Mouse (Mus musculus) cortical plate, adult 2 months (tissue): Measurements from ENCODE around the gene Nusap1. TPM values are rescaled to one million over a fixed set of nuclear protein-coding genes. Genes with fewer than 3 reads are reported as not detected.

ENCODE experiments used
- H3K27ac ChIP-seq: fragments of 200-500 bp; 2 replicates; pipeline ENCODE4 v1.5.1; 2012; ENCODE audit warnings: low read length, control low read depth, inconsistent platforms; ENCODE audit not compliant: insufficient read depth
- H3K4me1 ChIP-seq: fragments of 200-500 bp; 2 replicates; pipeline ENCODE4 v1.6.1; 2011; ENCODE audit warnings: low read length; ENCODE audit not compliant: control insufficient read depth, insufficient read depth
- H3K4me3 ChIP-seq: fragments of 200-500 bp; 2 replicates; pipeline ENCODE4 v1.5.1; 2011; ENCODE audit warnings: mild to moderate bottlenecking, low read length, control low read depth; ENCODE audit not compliant: insufficient read depth
- CTCF ChIP-seq: fragments of 200-500 bp; IDR thresholded peaks from 2 replicates; pipeline ENCODE4 v1.5.1; 2011; ENCODE audit warnings: mild to moderate bottlenecking, control low read depth, low read length; ENCODE audit not compliant: insufficient read depth; ENCODE audit errors: extremely low read depth
- POLR2A ChIP-seq: fragments of 200-500 bp; IDR thresholded peaks from 2 replicates; pipeline ENCODE4 v1.6.1; 2011; ENCODE audit warnings: mild to moderate bottlenecking, low read length, control low read depth; ENCODE audit not compliant: insufficient read depth; ENCODE audit errors: extremely low read depth
- polyA plus RNA-seq: library from polyadenylated mRNA; depleted of rRNA; stranded (reverse); fragments of >200 nt; gene quantifications from 2 replicates; pipeline ENCODE4 v1.2.3, GENCODE M21; 2012; rRNA removed

Nusap1 gene
- polyA plus RNA-seq, 1 experiment = 0.61 TPM

DNA sequence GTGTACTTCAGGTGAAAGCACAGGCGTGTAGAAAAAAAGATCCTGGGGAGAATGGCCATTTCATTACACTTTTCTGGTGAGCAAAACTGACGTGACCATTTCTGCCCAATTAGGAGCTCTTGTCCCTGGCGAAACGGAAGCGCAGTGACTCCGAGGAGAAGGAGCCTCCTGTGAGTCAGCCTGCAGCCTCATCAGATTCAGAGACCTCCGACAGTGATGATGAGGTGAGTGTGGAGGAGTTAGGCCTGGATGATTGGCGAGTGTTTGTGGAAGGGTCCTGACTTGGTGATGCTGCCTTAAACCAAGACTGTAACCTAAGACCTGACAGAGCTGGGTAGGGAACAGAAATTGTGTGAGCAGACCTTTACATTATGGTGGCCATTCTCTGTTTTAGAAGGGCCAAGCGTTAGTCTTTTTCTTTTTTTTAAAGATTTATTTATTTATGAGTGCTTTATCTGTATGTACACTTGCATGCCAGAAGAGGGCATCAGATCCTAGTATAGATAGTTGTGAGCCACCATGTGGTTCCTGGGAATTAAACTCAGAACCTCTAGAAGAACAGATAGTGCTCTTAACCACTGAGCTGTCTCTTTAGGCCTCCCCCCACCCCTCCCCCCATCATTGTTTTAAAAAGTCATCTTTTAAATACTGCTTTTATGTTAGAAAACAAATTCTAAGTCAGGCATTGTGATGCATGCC is 74.1 kb downstream of the Nusap1 start:
- no peaks in the 10 kb centered on the region for H3K4me1 ChIP-seq
- no peak overlapping the region for H3K27ac ChIP-seq
- no peak overlapping the region for H3K4me3 ChIP-seq
- TF ChIP-seq CTCF (no peak), POLR2A (no peak)

DNA sequence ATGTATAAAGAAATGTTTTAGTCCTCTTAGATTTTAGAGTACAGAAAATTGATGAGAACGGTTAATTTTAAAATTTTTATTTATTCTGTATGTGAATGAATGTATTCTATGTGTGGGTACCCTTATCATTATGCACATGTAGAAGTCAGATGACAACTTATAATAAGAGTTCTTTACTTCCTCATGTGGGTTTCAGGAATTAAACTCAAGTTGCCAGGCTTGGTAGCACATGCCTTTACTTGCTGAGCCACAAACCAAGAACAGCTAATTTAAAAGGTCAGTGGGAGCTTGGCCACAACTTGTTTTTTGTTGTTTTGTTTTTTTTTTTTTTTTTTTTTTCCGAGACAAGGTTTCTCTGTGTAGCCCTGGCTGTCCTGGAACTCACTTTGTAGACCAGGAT is 76.7 kb downstream of the Nusap1 start:
- H3K4me1 ChIP-seq = peaks cover 2% of the 10 kb centered on the region; the same call in 1 of the 2 replicates
- H3K27ac ChIP-seq = no peak overlapping the region
- no peak overlapping the region for H3K4me3 ChIP-seq
- TF ChIP-seq CTCF = no peak
- TF ChIP-seq POLR2A = no peak

- H3K4me3 ChIP-seq = no peak overlapping the region
- no peak for TF ChIP-seq POLR2A
- no peak for TF ChIP-seq CTCF
- H3K4me1 ChIP-seq = peaks cover 4% of the 10 kb centered on the region; the same call in 1 of the 2 replicates
- H3K27ac ChIP-seq = no peak overlapping the region
These were observed 78.0 kb downstream of the Nusap1 start for GRCm38 (mm10) chr2:119696111-119696510.

DNA sequence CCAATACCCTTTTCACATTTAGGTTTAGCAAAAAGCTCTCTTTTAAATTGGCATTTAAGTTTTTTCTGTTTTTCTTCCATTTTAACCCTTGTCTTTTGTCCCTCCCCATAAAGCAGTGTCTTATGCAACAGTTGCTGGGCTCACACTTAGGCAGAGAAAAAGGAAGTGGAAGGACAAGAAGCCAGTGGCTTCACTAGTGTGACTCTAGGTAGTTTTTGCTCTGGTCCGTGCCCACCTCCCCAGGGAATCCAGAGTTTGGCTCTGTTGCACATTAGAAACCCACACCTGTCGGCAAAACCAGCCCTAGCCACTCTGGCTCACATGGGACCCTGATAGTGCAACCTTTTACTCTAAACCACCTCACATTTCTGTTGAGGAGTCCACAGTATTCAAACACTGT is 80.4 kb downstream of the Nusap1 start:
- no peak overlapping the region for H3K27ac ChIP-seq
- no peak overlapping the region for H3K4me3 ChIP-seq
- H3K4me1 ChIP-seq = peaks cover 4% of the 10 kb centered on the region; the same call in 1 of the 2 replicates
- TF ChIP-seq CTCF = no peak
- no peak for TF ChIP-seq POLR2A

DNA sequence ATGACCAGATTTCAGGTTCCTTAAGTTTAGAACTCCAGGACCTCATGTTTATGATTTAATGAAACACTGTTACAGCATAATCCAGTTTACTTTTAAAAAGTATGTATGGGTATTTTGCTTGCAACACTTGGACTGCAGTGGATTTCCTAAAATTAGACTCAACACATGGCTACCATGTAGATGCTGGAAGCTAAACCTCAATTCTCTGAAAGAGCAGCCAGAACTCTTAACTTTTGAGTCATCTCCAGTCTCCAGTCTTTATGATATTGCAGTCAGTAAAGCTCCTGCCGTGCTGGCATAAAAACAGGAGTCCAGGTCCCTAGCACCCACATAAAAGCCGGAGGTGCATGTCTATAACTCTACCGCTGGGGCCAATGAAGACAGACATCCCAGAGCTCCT is 81.9 kb downstream of the Nusap1 start:
- Histone ChIP-seq H3K27ac (no peak overlapping the region), H3K4me1 (peaks cover 4% of the 10 kb centered on the region; the same call in 1 of the 2 replicates), H3K4me3 (no peak overlapping the region)
- TF ChIP-seq POLR2A = no peak
- no peak for TF ChIP-seq CTCF

Other genes with a start within 250 kb of the Nusap1 start
- gene Ino80, start 140.6 kb upstream of the Nusap1 start, polyA plus RNA-seq = 14.6 and 14.8 TPM in 2 replicates
- 0.75 and 1.1 TPM in 2 replicates for gene Exd1, start 70.7 kb upstream of the Nusap1 start, polyA plus RNA-seq
- 129 and 130 TPM in 2 replicates for gene Chp1, start 70.6 kb upstream of the Nusap1 start, polyA plus RNA-seq
- gene Oip5, start 171 bp downstream of the Nusap1 start, polyA plus RNA-seq = 1.1 and 1.4 TPM in 2 replicates
- 21.0 and 21.5 TPM in 2 replicates for gene Ndufaf1, start 44.5 kb downstream of the Nusap1 start, polyA plus RNA-seq
- gene Rtf1, start 56.8 kb downstream of the Nusap1 start, polyA plus RNA-seq = 38.5 and 39.7 TPM in 2 replicates
- gene Itpka, start 124.0 kb downstream of the Nusap1 start, polyA plus RNA-seq = 251 and 279 TPM in 2 replicates
- gene Ltk, start 142.1 kb downstream of the Nusap1 start, polyA plus RNA-seq = 63.2 and 74.8 TPM in 2 replicates
- 14.6 and 15.4 TPM in 2 replicates for gene Rpap1, start 169.2 kb downstream of the Nusap1 start, polyA plus RNA-seq
- gene Tyro3, start 179.4 kb downstream of the Nusap1 start, polyA plus RNA-seq = 164 and 169 TPM in 2 replicates